Mouse (Mus musculus) urinary bladder, postnatal 25 days (tissue): ENCODE measurements around the gene Rap1gds1.

Experiments
- DNase-seq: peaks from one replicate; pipeline ENCODE4 v3.0.0; 2022; ENCODE audit warnings: low spot score

Rap1gds1 gene

GRCm38 (mm10) chr3:138877741-138878140 lies 197.3 kb downstream of the Rap1gds1 start:
- no peak for DNase-seq

DNA sequence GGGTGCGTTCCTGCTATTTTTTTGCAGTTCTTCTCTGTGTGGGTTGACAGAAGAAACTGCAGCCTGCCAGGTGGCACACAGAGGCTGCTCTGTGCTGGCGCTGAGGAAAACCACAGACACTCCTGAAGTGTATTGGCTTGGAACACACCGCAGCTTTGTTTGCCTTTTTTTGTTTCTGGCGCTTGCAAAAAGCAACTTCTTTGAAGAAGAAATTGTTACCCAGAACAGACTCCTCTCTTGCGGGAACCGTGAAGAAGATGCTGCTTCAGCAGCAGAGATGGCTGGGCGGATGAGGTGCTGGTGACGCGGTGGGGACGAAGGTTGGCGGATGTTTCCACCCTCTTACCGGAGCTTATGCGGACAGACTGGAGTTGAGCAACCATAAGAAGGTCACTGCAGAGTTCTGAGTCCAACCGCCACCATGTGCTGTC lies 198.1 kb downstream of the Rap1gds1 start:
- no peak for DNase-seq

- no peak for DNase-seq
Observed at GRCm38 (mm10) chr3:138876418-138876817, 198.6 kb downstream of the Rap1gds1 start.

- no peak for DNase-seq
Observed at GRCm38 (mm10) chr3:138875936-138876335, 199.1 kb downstream of the Rap1gds1 start.
